Mouse (Mus musculus): ENCODE measurements around the gene Prdm12.
A peak's percentile ranks its signal among the peaks of the same experiment; 100 is the strongest.

Prdm12 gene

GRCm38 (mm10) chr2:31639901-31640608 is at the start of gene Prdm12:
Gene Prdm12 (plus strand): TSS chr2:31640037.
- no peak for DNase-seq

- peak in 1 of 2 experiments; percentile 11 for DNase-seq
These were observed 47.9 kb upstream of the Prdm12 start for GRCm38 (mm10) chr2:31591799-31592484.

GRCm38 (mm10) chr2:31607555-31607954 is 32.3 kb upstream of the Prdm12 start:
- DNase-seq = no peak

GRCm38 (mm10) chr2:31609859-31610261 is 30.0 kb upstream of the Prdm12 start:
- DNase-seq = no peak

- no peak for DNase-seq
These were observed 28.9 kb upstream of the Prdm12 start for GRCm38 (mm10) chr2:31610922-31611321.

- DNase-seq = no peak
These were observed 28.4 kb upstream of the Prdm12 start for GRCm38 (mm10) chr2:31611400-31611799.

- DNase-seq = no peak
These were observed 27.2 kb upstream of the Prdm12 start for GRCm38 (mm10) chr2:31612627-31613026.

GRCm38 (mm10) chr2:31613781-31614180 is 26.1 kb upstream of the Prdm12 start:
- no peak for DNase-seq

- DNase-seq = no peak
These were observed 21.2 kb upstream of the Prdm12 start for GRCm38 (mm10) chr2:31618484-31619161.

GRCm38 (mm10) chr2:31619208-31619607 is 20.6 kb upstream of the Prdm12 start:
- no peak for DNase-seq

- DNase-seq = no peak
These were observed 6.3 kb upstream of the Prdm12 start for GRCm38 (mm10) chr2:31633531-31633930.

GRCm38 (mm10) chr2:31635281-31636137 is 4.3 kb upstream of the Prdm12 start:
- no peak for DNase-seq

GRCm38 (mm10) chr2:31636138-31636741 is 3.6 kb upstream of the Prdm12 start:
- DNase-seq = no peak

GRCm38 (mm10) chr2:31636742-31637141 is 3.1 kb upstream of the Prdm12 start:
- DNase-seq = no peak

GRCm38 (mm10) chr2:31637311-31637710 is 2.5 kb upstream of the Prdm12 start:
- DNase-seq = no peak

GRCm38 (mm10) chr2:31637807-31638206 is 2.0 kb upstream of the Prdm12 start:
- peak; percentile 22 to 34 for DNase-seq

GRCm38 (mm10) chr2:31638581-31639465 is 1.0 kb upstream of the Prdm12 start:
- DNase-seq = no peak

- no peak for DNase-seq
These were observed 424 bp upstream of the Prdm12 start for GRCm38 (mm10) chr2:31639466-31639760.

GRCm38 (mm10) chr2:31640609-31641507 is 1.0 kb downstream of the Prdm12 start:
- DNase-seq = peak in 1 of 2 experiments; percentile 9

- no peak for DNase-seq
These were observed 1.6 kb downstream of the Prdm12 start for GRCm38 (mm10) chr2:31641508-31641830.

GRCm38 (mm10) chr2:31641929-31642328 is 2.1 kb downstream of the Prdm12 start:
- DNase-seq = no peak
